Mouse (Mus musculus): Measurements from ENCODE around the gene Ldlrad1.

The Ldlrad1 gene

GRCm38 (mm10) chr4:107208880-107209279 lies at the start of gene Ldlrad1:
Gene Ldlrad1, plus strand, starts transcription at chr4:107209180.
- DNase-seq: no peak

- DNase-seq: no peak
Observed at GRCm38 (mm10) chr4:107160181-107160580, 48.8 kb upstream of the Ldlrad1 start.

GRCm38 (mm10) chr4:107163341-107163740 lies 45.6 kb upstream of the Ldlrad1 start:
- no peak for DNase-seq

GRCm38 (mm10) chr4:107163756-107164587 lies 45.0 kb upstream of the Ldlrad1 start:
- DNase-seq: peak; percentile 70

GRCm38 (mm10) chr4:107166700-107167099 lies 42.3 kb upstream of the Ldlrad1 start:
- DNase-seq: no peak

- DNase-seq: no peak
Observed at GRCm38 (mm10) chr4:107167798-107168197, 41.2 kb upstream of the Ldlrad1 start.

- DNase-seq: no peak
Observed at GRCm38 (mm10) chr4:107177506-107177905, 31.5 kb upstream of the Ldlrad1 start.

- DNase-seq: peak; percentile 96
Observed at GRCm38 (mm10) chr4:107178182-107178829, 30.7 kb upstream of the Ldlrad1 start, which contains the start of gene Tmem59. Gene Tmem59, plus strand, starts transcription at chr4:107178399.

GRCm38 (mm10) chr4:107178830-107179490 lies 30.0 kb upstream of the Ldlrad1 start, which contains the start of gene Tceanc2:
Gene Tceanc2, minus strand, starts transcription at chr4:107179116.
- peak; percentile 77 for DNase-seq

- DNase-seq: no peak
Observed at GRCm38 (mm10) chr4:107179561-107179960, 29.4 kb upstream of the Ldlrad1 start.

GRCm38 (mm10) chr4:107180746-107181145 lies 28.2 kb upstream of the Ldlrad1 start:
- no peak for DNase-seq

GRCm38 (mm10) chr4:107181866-107182265 lies 27.1 kb upstream of the Ldlrad1 start:
- DNase-seq: no peak

GRCm38 (mm10) chr4:107182796-107183195 lies 26.2 kb upstream of the Ldlrad1 start:
- DNase-seq: peak; percentile 15

- DNase-seq: peak; percentile 33
Observed at GRCm38 (mm10) chr4:107183203-107183602, 25.8 kb upstream of the Ldlrad1 start.

GRCm38 (mm10) chr4:107185703-107186102 lies 23.3 kb upstream of the Ldlrad1 start:
- no peak for DNase-seq

GRCm38 (mm10) chr4:107193841-107194240 lies 15.1 kb upstream of the Ldlrad1 start:
- DNase-seq: no peak

GRCm38 (mm10) chr4:107196454-107196853 lies 12.5 kb upstream of the Ldlrad1 start:
- no peak for DNase-seq

GRCm38 (mm10) chr4:107198072-107198471 lies 10.9 kb upstream of the Ldlrad1 start:
- DNase-seq: no peak

GRCm38 (mm10) chr4:107201779-107202178 lies 7.2 kb upstream of the Ldlrad1 start:
- no peak for DNase-seq

- no peak for DNase-seq
Observed at GRCm38 (mm10) chr4:107203001-107203400, 6.0 kb upstream of the Ldlrad1 start.

- DNase-seq: no peak
Observed at GRCm38 (mm10) chr4:107207016-107207415, 2.0 kb upstream of the Ldlrad1 start.

GRCm38 (mm10) chr4:107210483-107211097 lies 1.6 kb downstream of the Ldlrad1 start:
- DNase-seq: no peak

GRCm38 (mm10) chr4:107211465-107211864 lies 2.5 kb downstream of the Ldlrad1 start:
- DNase-seq: no peak
